Mouse (Mus musculus): ENCODE measurements around the gene S100a16. TPM values are rescaled to one million over a fixed set of nuclear protein-coding genes. Genes with fewer than 3 reads are reported as not detected.

The S100a16 gene
- total RNA-seq (2021) = 10 to 100 TPM; 73.7 to 82.8 TPM

DNA sequence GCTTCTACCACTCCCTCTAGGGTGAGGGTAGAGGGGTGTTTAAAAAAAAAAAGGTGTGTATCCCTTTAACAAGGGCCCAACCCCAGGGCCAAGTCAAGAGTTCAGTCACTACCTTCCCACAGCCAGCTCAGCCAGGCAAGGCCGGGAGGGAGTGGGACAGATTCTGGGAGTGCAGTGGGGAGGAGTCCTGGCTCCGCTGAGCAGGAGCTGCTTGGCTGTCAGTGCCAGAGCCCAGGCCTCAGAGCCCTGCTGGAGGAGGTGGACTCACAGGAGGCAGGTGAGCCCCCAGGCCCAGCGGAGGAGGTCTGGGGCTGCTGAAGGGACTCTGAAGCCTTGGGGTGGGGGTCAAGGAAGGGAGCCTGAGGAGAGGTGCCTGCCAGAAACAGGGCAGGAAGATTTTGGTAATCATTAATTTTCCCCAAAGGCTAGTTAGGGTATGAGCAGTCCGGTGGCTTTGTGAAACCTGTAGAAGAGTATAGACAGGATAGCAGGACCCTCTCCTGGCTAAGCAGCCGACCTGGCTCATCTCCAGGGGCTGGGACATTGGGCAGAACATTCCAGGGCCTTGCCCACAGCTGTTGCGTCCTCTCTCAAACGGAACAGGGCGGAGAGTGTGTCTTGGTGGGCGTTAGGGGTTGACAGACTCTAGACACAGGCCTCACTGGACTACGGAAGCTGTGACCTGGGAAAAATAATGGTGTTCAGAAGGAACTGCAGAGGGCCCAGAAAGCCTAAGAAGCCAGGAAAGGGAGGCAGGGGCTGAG is at the start of gene S100a16:
Gene S100a16 (plus strand): TSS at position 114 of the 764 bp plus-strand sequence.
- peak in 1 of 2 experiments; percentile 43 for DNase-seq (ENCODE audit: low spot score in 2 of 2)
- intact Hi-C loops (cut with DNase I) = no loop called here

DNA sequence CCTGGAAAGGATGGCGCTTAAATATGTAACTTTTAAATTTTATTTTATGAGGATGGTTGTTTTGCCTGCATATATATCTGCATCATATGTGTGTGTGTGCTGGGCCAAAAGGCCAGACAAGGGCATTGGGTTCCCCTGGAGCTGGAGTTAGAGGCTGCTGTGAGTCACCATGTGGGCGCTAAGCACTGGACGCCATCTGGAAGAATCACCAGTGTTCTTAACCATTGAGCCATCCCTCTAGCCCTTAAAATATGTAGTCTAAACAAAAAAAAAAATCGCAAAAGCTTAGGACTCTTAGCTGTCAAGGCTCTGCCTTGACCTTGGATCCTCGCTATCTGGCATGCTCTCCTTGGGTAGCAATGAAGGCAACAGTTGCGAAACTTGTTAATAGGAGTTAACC is 48.5 kb upstream of the S100a16 start:
- intact Hi-C loops (cut with DNase I) = no loop called here
- no peak for DNase-seq (ENCODE audit: low spot score in 2 of 2)

DNA sequence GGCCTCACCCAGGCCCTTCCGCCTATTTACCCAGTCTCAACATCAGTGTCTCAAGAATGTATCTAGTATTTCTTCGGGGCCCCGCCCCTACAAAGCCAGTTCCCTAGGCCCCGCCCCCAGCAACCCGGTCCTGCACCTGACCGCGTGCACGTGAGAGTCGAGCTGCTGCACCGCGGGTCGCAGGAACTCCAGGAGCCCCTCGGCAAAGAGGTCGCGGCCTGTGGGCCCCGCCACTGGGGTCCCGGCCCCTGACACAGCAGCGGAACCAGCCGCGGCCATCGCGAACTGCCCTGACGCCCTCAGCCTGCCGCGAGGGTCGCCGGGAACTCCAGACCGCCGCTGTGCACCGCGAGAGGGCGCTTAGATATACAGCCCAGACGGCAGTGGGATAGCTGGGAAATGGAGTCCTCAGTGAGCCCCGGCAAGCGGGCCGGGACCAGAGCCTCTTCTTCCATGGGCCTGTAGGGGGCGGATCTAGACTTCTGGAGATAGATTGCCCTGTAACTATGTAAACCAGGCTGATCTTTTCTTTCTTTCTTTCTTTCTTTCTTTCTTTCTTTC is 46.3 kb upstream of the S100a16 start, which contains the start of gene Snapin:
Gene Snapin (minus strand): TSS at position 338 of the 561 bp plus-strand sequence.
- intact Hi-C loops (cut with DNase I) = loop anchor here (1.0 to 2.0 kb wide), 4 partner anchors 19 to 218 kb away; partner anchors contain the start of gene Chtop
- DNase-seq (ENCODE audit: low spot score in 2 of 2) = peak; percentile 95 to 96

DNA sequence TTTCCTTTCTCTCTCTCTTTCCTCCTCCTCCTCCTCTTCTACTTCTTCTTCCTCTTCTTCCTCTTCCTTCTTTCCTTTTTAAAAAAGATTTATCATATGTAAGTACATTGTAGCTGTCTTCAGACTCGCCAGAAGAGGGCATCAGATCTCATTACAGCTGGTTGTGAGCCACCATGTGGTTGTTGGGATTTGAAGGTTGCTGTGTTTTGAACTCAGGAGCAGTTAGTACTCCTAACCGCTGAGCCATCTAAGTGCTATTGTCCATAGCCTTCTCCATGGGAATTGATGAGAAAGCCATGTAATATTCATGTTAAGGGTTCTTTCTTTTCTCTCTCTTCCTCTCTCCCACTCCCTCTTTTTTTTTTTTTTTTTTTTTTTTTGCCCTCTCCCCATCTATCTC is 45.7 kb upstream of the S100a16 start:
- intact Hi-C loops (cut with DNase I) = loop anchor here (1.0 to 2.0 kb wide), 4 partner anchors 18 to 217 kb away; partner anchors contain the start of gene Chtop
- peak in 1 of 2 experiments; percentile 74 for DNase-seq (ENCODE audit: low spot score in 2 of 2)

DNA sequence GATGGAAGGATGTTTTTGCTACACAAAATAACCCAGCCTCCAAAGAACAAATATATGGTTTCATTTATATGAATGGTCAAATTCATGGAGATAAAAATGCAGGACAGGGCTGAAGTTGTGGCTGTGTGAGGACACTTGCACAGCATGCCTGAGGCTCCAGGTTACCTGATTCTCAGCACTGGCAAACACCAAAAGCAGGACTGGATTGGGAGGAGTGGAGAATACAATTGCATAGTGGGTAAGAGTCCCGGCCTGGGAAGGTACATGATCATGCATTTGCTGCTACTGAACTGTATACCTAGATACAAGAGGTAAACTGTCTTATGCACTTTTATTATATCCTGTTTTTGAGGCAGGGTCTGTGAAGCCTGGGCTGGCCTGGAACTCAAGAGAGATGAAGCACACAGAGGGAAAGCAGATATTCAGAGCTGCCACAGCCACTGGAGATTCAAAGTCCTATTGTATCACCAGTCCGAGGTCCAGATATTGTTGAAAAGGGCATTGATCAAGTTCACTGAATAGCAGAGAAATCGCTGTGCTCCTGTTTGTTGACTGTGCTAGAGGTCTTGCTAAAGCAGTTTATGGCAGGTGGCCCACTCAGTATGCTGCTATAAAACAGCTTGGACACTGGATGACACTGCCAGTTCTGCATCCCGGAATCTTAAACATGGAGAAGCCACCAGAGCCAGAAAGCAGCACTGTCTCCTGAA is 43.1 kb upstream of the S100a16 start:
- intact Hi-C loops (cut with DNase I) = no loop called here
- no peak for DNase-seq (ENCODE audit: low spot score in 2 of 2)

DNA sequence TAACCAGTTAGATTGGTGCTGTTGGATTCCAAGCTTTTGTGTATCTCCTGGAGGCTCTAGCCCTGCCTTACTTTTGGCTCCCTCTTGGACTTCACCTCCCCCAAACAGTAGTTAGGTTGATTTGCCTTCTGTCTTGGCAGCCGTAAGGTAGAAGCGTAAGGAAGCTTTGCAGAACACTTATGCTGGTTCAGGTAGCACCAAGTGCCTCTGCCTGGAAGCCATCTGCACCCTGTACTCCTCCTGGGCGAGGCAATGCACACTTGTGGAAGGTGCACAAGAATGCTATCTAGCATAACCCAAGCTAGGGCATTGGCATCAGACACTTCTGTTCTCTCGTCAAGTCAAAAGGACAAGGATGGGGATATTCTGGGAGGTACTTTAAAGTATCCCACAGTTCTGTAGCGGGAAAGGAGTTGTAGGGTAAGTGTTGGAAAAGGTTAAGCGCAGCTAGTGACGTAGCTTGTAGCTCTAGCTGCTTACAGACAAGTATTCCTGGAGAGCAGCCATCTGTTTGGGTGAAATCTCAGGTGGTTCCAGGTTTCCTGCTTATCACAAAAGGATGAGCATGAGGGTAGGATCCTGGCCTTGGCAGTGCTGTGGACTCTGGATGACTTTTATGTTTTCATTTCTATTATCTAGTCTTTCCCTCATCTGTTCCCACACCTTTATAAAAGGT is 41.1 kb upstream of the S100a16 start:
- intact Hi-C loops (cut with DNase I) = no loop called here
- DNase-seq (ENCODE audit: low spot score in 2 of 2) = no peak

DNA sequence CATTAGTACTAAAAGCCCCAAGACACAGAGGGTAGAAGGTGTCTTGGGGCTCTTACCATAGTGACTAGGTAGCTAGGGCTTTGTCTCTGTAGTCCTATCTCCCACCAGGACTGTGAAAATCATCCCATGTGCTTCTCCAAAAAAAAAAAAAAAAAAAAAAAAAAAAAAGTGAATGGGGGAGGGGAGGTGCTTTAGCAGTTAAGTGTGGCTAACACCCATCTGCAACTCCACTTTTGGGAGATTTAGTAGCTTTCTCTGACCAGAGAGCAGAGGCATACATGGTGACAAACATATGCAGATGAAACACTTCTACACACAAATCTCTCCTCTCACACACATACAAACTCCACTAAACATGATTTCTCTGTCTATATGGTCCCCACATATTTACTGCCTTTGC is 39.5 kb upstream of the S100a16 start:
- intact Hi-C loops (cut with DNase I) = no loop called here
- no peak for DNase-seq (ENCODE audit: low spot score in 2 of 2)

DNA sequence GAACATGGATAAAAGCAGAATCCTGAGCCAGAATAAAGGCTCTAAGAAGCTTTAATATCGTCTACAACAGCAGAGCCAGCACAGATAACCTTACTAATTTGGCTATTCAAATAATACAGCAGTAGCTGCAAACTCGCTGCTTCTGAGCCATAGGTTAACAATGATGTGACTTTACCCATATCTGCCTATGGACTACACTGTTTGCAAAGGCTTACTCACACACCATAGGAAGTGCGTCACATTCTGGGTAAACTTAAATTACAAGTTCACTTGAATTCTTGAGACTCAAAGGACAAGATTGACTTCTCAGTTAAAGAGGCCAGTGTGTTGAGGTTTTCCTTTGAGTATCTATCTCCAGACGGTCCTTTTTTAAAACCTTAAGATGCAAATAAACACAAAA is 33.6 kb upstream of the S100a16 start:
- intact Hi-C loops (cut with DNase I) = no loop called here
- no peak for DNase-seq (ENCODE audit: low spot score in 2 of 2)

DNA sequence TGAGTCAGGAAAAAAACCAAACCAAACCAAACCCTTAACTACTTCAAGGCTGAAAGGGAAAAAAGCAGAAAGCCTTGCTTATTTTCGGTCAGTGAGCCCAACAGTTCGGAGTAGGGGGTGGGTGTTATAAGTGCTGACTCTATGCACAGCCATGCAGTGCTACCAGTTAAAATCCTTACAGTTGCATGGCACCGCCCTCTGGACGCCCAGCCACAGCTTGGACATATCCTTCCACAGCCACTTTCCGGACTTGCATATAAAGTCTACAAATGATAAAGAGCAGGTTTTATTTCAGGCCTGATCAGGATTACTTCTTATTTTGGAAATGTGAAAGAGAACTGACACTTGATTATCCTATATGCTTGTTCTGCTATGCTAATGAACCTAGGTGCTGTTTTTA is 31.8 kb upstream of the S100a16 start:
- DNase-seq (ENCODE audit: low spot score in 2 of 2) = no peak
- intact Hi-C loops (cut with DNase I) = loop anchor here (5.0 kb wide), 1 partner anchor 147 kb away; the partner anchor contains the start of gene S100a7a

DNA sequence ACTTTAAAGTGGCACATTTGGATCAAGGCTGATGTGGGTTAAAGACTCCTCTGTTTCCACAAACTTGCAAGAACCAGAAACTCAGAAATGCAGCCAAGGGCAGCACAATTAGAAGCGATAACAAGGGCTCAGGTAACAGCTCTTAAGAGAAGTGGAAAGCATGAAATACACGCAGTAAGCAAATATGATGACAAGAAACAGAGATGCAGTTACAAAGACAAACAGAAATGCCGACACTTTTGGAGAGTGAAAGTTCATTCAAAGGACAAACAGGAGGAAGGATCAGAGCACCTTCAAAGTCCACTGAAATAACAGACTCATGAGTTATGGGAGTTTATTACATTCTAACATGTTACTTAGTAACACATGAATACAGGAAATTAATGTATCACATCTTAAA is 30.7 kb upstream of the S100a16 start:
- no peak for DNase-seq (ENCODE audit: low spot score in 2 of 2)
- intact Hi-C loops (cut with DNase I) = loop anchor here (5.0 kb wide), 1 partner anchor 146 kb away; the partner anchor contains the start of gene S100a7a

DNA sequence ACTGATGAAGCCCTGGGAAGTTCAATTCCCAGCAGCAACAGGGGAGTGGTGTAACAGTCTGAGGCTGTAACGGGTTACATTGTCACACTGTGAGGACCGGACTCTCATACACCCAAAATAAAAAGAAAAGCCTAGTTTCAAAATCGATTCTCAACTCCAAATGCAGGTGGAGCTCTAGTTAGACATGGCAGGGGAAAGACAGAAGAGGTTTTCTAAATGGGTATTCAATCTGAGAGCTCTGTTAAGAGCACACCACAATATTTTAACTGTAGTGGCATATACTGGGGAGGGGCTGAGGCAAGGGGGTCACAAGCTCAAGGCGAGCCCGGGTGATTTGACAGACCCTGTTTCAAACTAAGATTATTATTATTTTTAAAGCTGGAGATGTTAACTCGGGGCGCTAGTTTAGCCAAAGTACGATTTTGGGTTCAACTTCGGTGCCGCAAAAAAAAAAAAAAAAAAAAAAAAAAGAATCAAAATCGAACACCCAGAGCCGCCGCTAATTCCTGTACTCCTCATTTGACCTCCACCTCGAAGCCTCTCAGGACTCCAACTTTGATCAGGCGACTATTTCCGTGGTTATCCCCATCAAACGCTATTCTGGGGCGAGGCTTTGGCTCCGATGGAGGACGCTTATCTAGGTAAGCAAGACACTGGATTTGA is 28.6 kb upstream of the S100a16 start:
- DNase-seq (ENCODE audit: low spot score in 2 of 2) = no peak
- intact Hi-C loops (cut with DNase I) = loop anchor here (5.0 kb wide), 1 partner anchor 144 kb away; the partner anchor contains the start of gene S100a7a

DNA sequence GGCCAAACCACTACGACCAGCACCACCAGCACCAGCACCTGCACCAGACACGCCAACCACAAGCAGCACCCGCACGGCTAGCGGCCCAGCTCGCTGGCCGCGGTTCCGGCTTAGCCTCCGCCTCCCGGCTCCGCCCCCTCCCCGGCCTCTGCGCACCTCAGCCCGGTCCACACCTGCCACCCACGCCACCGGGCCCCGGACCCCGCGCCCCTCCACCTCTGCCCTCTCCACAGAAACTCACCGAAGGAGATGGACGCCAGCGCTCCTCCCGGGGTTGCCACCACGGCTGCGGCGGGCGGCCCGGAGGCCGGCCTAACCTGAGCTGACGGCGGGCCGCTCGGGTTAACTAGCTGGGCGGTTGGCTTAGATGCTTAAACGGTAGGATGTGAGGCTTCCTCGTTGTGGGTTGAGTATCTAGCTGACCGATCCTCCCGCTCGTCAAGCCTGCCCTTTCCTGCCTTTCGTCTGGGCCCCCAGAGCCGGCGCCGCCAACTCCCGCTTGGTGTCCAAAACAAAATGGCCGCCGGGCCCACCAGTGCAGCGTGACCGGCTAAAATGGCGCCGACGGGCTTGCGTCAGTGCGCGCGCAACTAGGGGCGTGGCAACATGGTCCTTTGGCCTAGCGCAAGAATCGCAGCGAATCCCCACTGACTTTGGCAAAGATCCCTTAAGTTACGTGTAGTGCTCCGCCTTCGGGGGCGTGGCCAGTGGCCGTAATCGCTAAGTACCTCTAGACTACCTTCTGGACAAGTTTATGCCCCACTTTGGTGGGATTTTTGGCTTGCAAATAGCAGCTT is 27.9 kb upstream of the S100a16 start, which contains the start of gene Chtop:
Gene Chtop (minus strand): TSS at position 549 of the 797 bp plus-strand sequence.
- peak; percentile 99 to 100 for DNase-seq (ENCODE audit: low spot score in 2 of 2)
- intact Hi-C loops (cut with DNase I) = loop anchor here (1.0 to 5.0 kb wide), 2 partner anchors 18 to 143 kb away; partner anchors contain the start of genes S100a7a and Snapin

DNA sequence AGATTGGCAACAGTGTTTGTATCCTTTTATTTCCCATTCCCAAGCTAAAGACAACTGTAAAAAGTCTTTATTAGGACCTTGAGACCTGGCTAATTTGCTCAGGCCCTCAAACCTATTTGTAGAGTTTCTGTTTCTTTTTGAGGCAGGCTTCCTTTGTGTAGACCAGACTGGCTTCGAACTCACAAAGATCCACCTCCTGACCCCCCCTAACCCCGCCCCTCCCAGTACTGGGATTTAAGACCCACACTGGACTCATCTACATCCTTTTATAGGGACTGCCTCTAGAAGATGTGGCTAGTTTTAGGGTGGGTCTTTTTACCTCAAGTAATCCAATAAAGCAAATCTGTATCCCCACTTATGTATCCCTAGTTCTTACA is 27.3 kb upstream of the S100a16 start:
- DNase-seq (ENCODE audit: low spot score in 2 of 2) = no peak
- intact Hi-C loops (cut with DNase I) = loop anchor here (1.0 to 5.0 kb wide), 4 partner anchors 18 to 143 kb away; partner anchors contain the start of genes S100a6, S100a7a and Snapin

DNA sequence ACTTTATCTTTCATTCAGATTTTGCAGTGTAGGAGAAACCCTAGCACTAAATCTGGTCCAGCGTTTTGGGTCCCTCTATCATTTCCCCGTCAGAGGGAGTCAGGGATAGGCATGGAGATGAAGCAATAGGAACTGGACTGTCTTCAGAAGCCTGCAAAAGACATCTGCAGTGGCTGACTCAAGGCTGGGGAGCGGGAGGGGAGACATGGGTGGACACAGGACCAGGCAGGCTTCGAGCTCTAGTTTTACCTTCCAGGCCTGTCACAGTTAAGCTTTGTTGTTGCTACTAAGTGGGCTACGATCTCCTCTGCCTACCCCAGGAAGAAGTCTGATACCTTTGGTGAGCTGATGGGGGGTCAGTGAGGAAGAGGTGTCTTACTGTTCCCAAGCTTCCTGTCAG is 24.8 kb upstream of the S100a16 start:
- intact Hi-C loops (cut with DNase I) = loop anchor here (5.0 kb wide), 2 partner anchors 75 to 100 kb away; partner anchors contain the start of gene S100a6
- DNase-seq (ENCODE audit: low spot score in 2 of 2) = peak in 1 of 2 experiments; percentile 25

DNA sequence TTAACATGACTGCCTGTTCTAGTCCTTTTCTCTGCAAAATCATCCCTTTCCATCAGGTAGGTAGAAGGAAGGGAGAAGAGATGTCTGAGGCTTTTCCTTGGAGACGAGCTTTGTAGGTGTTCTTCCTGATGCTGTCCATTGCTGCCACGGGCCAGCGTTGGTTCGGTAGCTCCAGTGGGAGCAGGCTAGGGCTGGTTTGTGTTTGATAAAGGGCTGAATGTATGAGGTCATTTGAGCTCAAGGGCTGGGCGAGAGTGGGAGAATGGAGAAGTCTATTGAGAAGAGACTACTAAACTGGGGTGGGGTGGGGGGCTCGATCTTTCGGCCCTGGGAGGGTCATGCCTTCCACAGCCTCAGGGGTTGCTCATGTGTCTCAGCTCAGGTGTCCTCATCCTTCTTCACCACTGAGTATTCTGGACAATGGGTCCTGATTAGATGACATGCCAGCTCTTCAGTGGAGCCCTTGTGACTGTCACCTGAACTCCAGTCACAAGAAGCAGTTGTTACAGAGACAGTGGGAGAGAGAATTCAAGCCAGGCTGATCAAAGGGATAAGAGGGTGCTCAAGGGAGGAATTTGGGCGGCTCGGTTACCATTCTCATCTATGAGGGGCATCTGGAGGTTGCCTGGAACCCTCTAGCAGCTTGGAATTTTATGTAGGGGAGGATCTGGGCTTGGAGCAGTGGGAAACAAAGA is 24.0 kb upstream of the S100a16 start:
- intact Hi-C loops (cut with DNase I) = loop anchor here (5.0 kb wide), 2 partner anchors 74 to 99 kb away; partner anchors contain the start of gene S100a6
- DNase-seq (ENCODE audit: low spot score in 2 of 2) = no peak

DNA sequence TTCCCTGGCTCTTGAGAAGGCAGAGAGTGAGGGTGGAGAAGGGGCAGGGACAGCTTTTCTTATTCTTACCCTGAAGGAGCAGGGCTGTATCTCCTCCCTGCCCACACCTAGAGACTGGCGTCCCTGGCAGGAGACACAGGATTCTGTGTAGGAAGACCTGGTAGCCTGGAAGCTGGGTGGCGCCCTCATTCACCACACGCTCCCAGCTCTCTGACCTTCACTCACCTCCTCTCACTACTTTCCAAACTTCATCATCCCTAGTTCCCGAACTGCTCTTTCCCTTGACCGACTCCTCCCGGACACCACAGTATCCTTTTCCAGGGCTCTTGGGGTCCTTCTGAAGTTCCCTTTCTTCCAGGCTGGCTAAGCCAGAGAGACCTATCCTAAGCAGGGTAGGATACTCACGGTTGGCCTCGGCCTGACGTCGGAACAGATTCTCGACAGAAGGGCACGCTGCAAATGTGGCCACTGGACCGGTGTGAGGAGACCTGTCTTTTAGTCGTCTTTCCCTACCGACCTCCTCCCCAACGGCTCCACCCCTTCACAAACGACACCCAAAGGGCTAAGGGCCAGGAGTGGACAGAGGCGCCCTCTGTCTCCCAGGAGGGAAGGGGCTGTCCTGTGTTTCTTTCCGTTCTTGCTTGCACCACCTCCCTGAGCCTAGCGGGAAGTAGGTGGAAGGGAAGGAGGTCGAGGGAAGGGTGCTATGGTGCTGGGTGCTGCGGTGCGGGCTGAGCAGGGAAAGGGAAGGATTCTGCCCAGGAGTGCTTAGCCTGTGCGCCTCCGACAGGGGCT is 23.1 kb upstream of the S100a16 start, which contains the start of the genes S100a1 and S100a13:
Gene S100a1 (minus strand): TSS at position 597 of the 795 bp plus-strand sequence.
Gene S100a13 (plus strand): TSS at position 640 of the 795 bp plus-strand sequence.
- peak; percentile 44 to 60 for DNase-seq (ENCODE audit: low spot score in 2 of 2)
- intact Hi-C loops (cut with DNase I) = loop anchor here (5.0 kb wide), 2 partner anchors 73 to 98 kb away; partner anchors contain the start of gene S100a6

Measured in left cerebral cortex, postnatal 25 days (tissue).